Mouse (Mus musculus) forebrain, embryonic 11.5 days (tissue): ENCODE measurements around the gene Adk. TPM values are rescaled to one million over a fixed set of nuclear protein-coding genes. Genes with fewer than 3 reads are reported as not detected.
A peak's percentile ranks its signal among the peaks of the same experiment; 100 is the strongest.

Experiments used
- ATAC-seq: fragments of 200-750 bp; cut with Nextera tagmentation; replicated peaks from 2 replicates; pipeline ENCODE4 v1.8.0; 2017; ENCODE audit warnings: moderate TSS enrichment; ENCODE audit not compliant: low FRiP score
- DNase-seq: peaks from one replicate; pipeline ENCODE4 v3.0.0-alpha.2; 2017; ENCODE audit warnings: low spot score
- H3K27ac ChIP-seq: fragments of 300-500 bp; sonication (generic); 2 replicates; pipeline ENCODE4 v1.5.1; 2014; ENCODE audit warnings: low read depth, low read length
- H3K27me3 ChIP-seq: fragments of 300-500 bp; sonication (generic); 2 replicates; pipeline ENCODE4 v1.6.1; 2014; ENCODE audit warnings: mild to moderate bottlenecking, low read length, mixed read lengths; ENCODE audit not compliant: control insufficient read depth, insufficient read depth
- H3K36me3 ChIP-seq: fragments of 300-500 bp; sonication (generic); 2 replicates; pipeline ENCODE4 v1.6.1; 2014; ENCODE audit warnings: mild to moderate bottlenecking, low read length, moderate library complexity, mixed read lengths; ENCODE audit not compliant: control insufficient read depth, insufficient read depth
- H3K4me1 ChIP-seq: fragments of 300-500 bp; sonication (generic); replicated peaks from 2 replicates; pipeline ENCODE4 v1.6.1; 2014; ENCODE audit warnings: low read length, mixed read lengths; ENCODE audit not compliant: control insufficient read depth, insufficient read depth
- H3K4me2 ChIP-seq: fragments of 300-500 bp; sonication (generic); 2 replicates; pipeline ENCODE4 v1.6.1; 2014; ENCODE audit warnings: low read depth, mild to moderate bottlenecking, low read length, moderate library complexity, mixed read lengths; ENCODE audit not compliant: severe bottlenecking
- H3K4me3 ChIP-seq: fragments of 300-500 bp; sonication (generic); 2 replicates; pipeline ENCODE4 v1.5.1; 2014; ENCODE audit warnings: low read depth, low read length
- H3K9ac ChIP-seq: fragments of 300-500 bp; sonication (generic); 2 replicates; pipeline ENCODE4 v1.6.1; 2014; ENCODE audit warnings: low read length
- H3K9me3 ChIP-seq: fragments of 300-500 bp; sonication (generic); 2 replicates; pipeline ENCODE4 v1.6.1; 2016; ENCODE audit warnings: low read length, mixed read lengths; ENCODE audit not compliant: control insufficient read depth
- WGBS: fragments of 180-500 bp; shearing (Covaris S2); extraction: QIAGEN DNeasy Blood & Tissue Kit; methylation state at CpG from one replicate; pipeline ENCODE4 v1.1.7; 2014; 5-methylcytosine and 5-hydroxymethylcytosine counted together
- polyA plus RNA-seq: library from polyadenylated mRNA; unstranded; fragments of >200 nt; fragmentation: Nextera tagmentation; extraction: Ambion mirVana; gene quantifications from 2 replicates; pipeline ENCODE4 v1.2.1, GENCODE M21; 2014

The Adk gene
- 138 and 140 TPM in 2 replicates for polyA plus RNA-seq

DNA sequence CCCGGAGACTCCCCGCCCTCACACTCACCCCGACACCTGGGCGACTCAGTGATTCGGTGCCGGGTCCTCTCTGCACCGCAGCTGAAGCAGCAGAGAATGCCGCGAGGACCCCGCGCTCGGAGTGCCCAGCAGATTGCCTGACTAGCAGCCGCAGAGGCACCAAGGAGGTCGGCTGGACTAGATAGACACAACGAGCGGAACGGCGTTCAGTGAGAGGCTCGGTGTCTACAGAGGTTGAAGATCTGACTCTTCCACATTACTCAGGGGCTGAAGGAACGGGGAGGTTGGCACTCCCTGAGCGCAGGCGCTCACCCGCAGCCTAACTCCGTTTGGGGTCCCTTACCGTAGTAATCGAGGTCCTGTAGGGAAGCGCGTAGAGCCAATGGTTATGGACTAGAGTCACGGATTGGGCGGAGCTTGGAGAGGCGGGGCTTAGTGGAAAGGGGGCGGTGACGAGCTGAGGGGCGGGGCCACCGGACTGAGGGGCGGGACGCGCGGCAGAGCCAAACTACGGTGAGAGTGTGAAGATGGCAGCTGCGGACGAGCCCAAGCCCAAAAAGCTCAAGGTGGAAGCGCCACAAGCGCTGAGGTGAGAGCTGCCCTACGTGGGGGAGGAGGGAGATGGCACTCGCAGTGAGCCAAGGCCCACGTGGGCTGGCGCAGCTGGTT is at the start of gene Adk, which contains the start of gene Ap3m1:
TSS of gene Adk (plus strand) at position 463 of the 669 bp plus-strand sequence.
TSS of gene Ap3m1 (minus strand) at position 397 of the 669 bp plus-strand sequence.
- H3K9me3 ChIP-seq: no peaks in the 10 kb centered on the region; the same call in 1 of the 2 replicates
- H3K27ac ChIP-seq: peak within 1 kb of the TSS; percentile 86
- H3K36me3 ChIP-seq: no peaks in the 10 kb centered on the region
- DNase-seq: peak; percentile 98
- H3K27me3 ChIP-seq: no peaks in the 10 kb centered on the region
- no peaks in the 10 kb centered on the region for H3K4me1 ChIP-seq
- H3K4me3 ChIP-seq: peak within 1 kb of the TSS; percentile 84
- H3K9ac ChIP-seq: peak within 1 kb of the TSS; percentile 86
- WGBS: 0% methylated on average over 45 of the region's 48 CpGs
- ATAC-seq: peak; percentile 97
- peak within 1 kb of the TSS; percentile 92 for H3K4me2 ChIP-seq

DNA sequence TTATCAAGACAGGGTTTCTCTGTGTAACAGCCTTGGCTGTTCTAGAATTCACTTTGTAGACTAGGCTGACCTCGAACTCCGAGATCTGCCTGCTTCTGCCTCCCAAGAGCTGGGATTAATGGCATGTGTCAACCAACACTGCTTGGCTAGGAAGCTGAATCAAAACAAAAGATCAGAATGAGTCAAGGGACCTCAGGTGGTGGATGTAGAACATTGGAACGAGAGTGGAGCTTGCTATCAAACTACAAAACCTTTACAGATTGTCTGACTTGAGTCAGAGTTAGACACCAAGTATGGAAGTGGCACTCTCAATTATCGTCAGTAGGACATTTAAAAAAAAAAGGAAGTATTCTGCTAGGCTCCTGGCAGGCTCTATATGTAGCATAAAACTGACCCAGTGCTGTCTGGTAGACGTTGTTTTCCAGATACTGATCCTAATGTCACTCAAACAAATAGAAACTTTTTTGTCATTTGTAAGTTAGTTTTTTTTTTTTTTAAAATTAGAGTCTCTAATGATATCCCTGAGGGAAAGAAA is 38.5 kb upstream of the Adk start:
- no peaks in the 10 kb centered on the region for H3K4me1 ChIP-seq
- DNase-seq (no peak), ATAC-seq (no peak)
- WGBS: 89% methylated on average over 5 of the region's 5 CpGs
- H3K27me3 ChIP-seq: no peaks in the 10 kb centered on the region
- H3K9me3 ChIP-seq: no peaks in the 10 kb centered on the region
- H3K9ac ChIP-seq: no peak overlapping the region
- H3K36me3 ChIP-seq: no peaks in the 10 kb centered on the region
- H3K4me2 ChIP-seq: no peak overlapping the region
- no peak overlapping the region for H3K27ac ChIP-seq
- no peak overlapping the region for H3K4me3 ChIP-seq

- no peaks in the 10 kb centered on the region for H3K9me3 ChIP-seq
- DNase-seq (no peak), ATAC-seq (no peak)
- H3K4me3 ChIP-seq: no peak overlapping the region
- H3K27ac ChIP-seq: no peak overlapping the region
- 94% methylated on average over 5 of the region's 5 CpGs for WGBS
- no peak overlapping the region for H3K4me2 ChIP-seq
- no peak overlapping the region for H3K9ac ChIP-seq
- no peaks in the 10 kb centered on the region for H3K27me3 ChIP-seq
- no peaks in the 10 kb centered on the region for H3K36me3 ChIP-seq
- H3K4me1 ChIP-seq: no peaks in the 10 kb centered on the region
Observed at GRCm38 (mm10) chr14:21017871-21018270, 34.5 kb upstream of the Adk start.

DNA sequence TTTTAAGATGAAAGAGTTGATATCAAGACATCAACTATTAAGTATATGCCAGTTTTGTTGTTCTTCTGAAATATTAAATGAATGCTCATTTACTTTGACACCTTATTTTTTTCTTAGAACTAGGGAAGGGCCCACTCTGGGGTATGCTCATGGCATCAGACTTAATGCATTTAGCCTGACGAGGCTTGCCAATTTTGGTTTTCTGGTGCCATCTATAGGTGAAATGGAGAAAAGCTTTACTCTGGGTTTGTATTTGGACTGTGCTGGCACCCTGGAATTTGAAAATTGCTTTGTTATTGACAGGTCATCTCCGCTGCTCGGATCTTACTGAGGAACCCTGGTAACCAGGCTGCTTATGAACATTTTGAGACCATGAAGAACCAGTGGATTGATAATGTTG is 33.4 kb upstream of the Adk start:
- no peak overlapping the region for H3K4me2 ChIP-seq
- no peaks in the 10 kb centered on the region for H3K4me1 ChIP-seq
- no peaks in the 10 kb centered on the region for H3K9me3 ChIP-seq
- no peaks in the 10 kb centered on the region for H3K36me3 ChIP-seq
- H3K27me3 ChIP-seq: no peaks in the 10 kb centered on the region
- H3K9ac ChIP-seq: no peak overlapping the region
- no peak overlapping the region for H3K27ac ChIP-seq
- DNase-seq (no peak), ATAC-seq (no peak)
- no peak overlapping the region for H3K4me3 ChIP-seq
- 48% methylated on average over 3 of the region's 3 CpGs for WGBS

GRCm38 (mm10) chr14:21020435-21020834 is 31.9 kb upstream of the Adk start:
- Histone ChIP-seq H3K9me3 (no peaks in the 10 kb centered on the region), H3K9ac (no peak overlapping the region), H3K4me2 (no peak overlapping the region), H3K36me3 (no peaks in the 10 kb centered on the region), H3K4me1 (no peaks in the 10 kb centered on the region), H3K4me3 (no peak overlapping the region), H3K27ac (no peak overlapping the region), H3K27me3 (no peaks in the 10 kb centered on the region)
- DNase-seq: no peak
- no peak for ATAC-seq
- 89% methylated on average over 8 of the region's 8 CpGs for WGBS

- Histone ChIP-seq H3K4me3 (no peak overlapping the region), H3K27me3 (no peaks in the 10 kb centered on the region), H3K4me2 (no peak overlapping the region), H3K9me3 (no peaks in the 10 kb centered on the region), H3K9ac (no peak overlapping the region), H3K36me3 (no peaks in the 10 kb centered on the region), H3K4me1 (no peaks in the 10 kb centered on the region), H3K27ac (no peak overlapping the region)
- DNase-seq (no peak), ATAC-seq (no peak)
Observed at GRCm38 (mm10) chr14:21027542-21027941, 24.8 kb upstream of the Adk start.

- Histone ChIP-seq H3K36me3 (no peaks in the 10 kb centered on the region; the same call in 1 of the 2 replicates), H3K27me3 (no peaks in the 10 kb centered on the region), H3K4me3 (no peak overlapping the region), H3K9ac (no peak overlapping the region), H3K9me3 (no peaks in the 10 kb centered on the region), H3K27ac (no peak overlapping the region), H3K4me1 (no peaks in the 10 kb centered on the region), H3K4me2 (no peak overlapping the region)
- ATAC-seq (no peak), DNase-seq (no peak)
- 90% methylated on average over 11 of the region's 11 CpGs for WGBS
Observed at GRCm38 (mm10) chr14:21029025-21029659, 23.2 kb upstream of the Adk start.

DNA sequence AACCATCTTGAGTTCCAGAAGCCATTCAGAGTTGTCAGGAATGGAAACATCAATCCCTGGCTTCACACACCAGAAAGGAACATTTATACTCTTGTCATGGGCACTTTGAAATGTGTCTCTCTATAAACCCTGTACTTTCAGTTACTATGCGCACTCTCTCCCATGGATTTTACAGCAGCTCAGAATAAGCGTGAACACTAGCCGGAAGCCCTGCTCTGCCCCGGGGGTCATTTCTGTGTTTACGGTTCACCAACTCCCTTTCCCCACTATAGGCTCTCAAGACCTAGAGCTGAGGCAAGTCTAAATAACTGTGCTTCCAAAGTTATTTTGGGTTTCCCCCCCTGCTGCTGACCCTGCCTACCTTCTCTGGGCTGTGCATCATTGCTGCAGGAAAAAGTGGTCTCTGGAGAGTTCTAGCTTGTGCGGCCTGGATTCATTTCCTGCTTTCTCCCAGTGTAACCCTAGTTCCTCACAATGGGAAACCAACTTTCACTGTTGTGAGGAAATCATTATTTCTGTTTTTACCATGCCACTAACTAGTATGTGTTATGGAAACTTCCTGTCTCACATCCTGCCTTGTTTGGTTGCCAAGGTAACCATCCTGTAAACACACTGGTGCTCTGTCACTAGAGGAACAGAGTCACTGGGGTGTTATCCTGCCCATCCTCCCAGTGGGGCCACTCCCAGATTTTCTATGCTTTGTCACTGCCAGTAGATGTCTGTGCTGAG is 20.4 kb upstream of the Adk start:
- WGBS: 75% methylated on average over 6 of the region's 6 CpGs
- no peaks in the 10 kb centered on the region for H3K27me3 ChIP-seq
- ATAC-seq (no peak), DNase-seq (no peak)
- H3K36me3 ChIP-seq: no peaks in the 10 kb centered on the region; the same call in 1 of the 2 replicates
- H3K4me2 ChIP-seq: no peak overlapping the region
- H3K27ac ChIP-seq: no peak overlapping the region
- no peak overlapping the region for H3K4me3 ChIP-seq
- H3K4me1 ChIP-seq: no peaks in the 10 kb centered on the region
- no peak overlapping the region for H3K9ac ChIP-seq
- no peaks in the 10 kb centered on the region for H3K9me3 ChIP-seq
